Mouse (Mus musculus) cerebellum, postnatal 25 days (tissue): ENCODE measurements around the gene Gm43720.
A peak's percentile ranks its signal among the peaks of the same experiment; 100 is the strongest.

Experiments used
- DNase-seq, 2 experiments: peaks; one replicate each; pipeline ENCODE4 v3.0.0; 2021; ENCODE audit warnings: mixed read lengths in 2 of 2

The Gm43720 gene

GRCm38 (mm10) chr5:138279585-138280424 is at the start of gene Gm43720, which contains the start of the genes Gpc2 and Stag3:
Gm43720 (minus strand) TSS chr5:138279958.
Gpc2 (minus strand) TSS chr5:138280005.
Stag3 (plus strand) TSS chr5:138280240.
- DNase-seq = peak; percentile 69 to 79

- DNase-seq = no peak
Measured at GRCm38 (mm10) chr5:138312795-138313194, 33.0 kb upstream of the Gm43720 start.

GRCm38 (mm10) chr5:138299613-138300012 is 19.9 kb upstream of the Gm43720 start:
- no peak for DNase-seq

GRCm38 (mm10) chr5:138294158-138294557 is 14.4 kb upstream of the Gm43720 start:
- DNase-seq = no peak

GRCm38 (mm10) chr5:138291638-138292037 is 11.9 kb upstream of the Gm43720 start:
- no peak for DNase-seq

- no peak for DNase-seq
Measured at GRCm38 (mm10) chr5:138287861-138288260, 8.1 kb upstream of the Gm43720 start.

GRCm38 (mm10) chr5:138283540-138283939 is 3.8 kb upstream of the Gm43720 start:
- no peak for DNase-seq

GRCm38 (mm10) chr5:138281798-138282197 is 2.0 kb upstream of the Gm43720 start:
- no peak for DNase-seq

- no peak for DNase-seq
Measured at GRCm38 (mm10) chr5:138280829-138281228, 1.1 kb upstream of the Gm43720 start.

- DNase-seq = no peak
Measured at GRCm38 (mm10) chr5:138280425-138280768, 639 bp upstream of the Gm43720 start.

GRCm38 (mm10) chr5:138277994-138278393 is 1.8 kb downstream of the Gm43720 start:
- no peak for DNase-seq

- no peak for DNase-seq
Measured at GRCm38 (mm10) chr5:138275216-138276050, 4.3 kb downstream of the Gm43720 start.

GRCm38 (mm10) chr5:138274186-138274585 is 5.6 kb downstream of the Gm43720 start:
- DNase-seq = no peak

- DNase-seq = no peak
Measured at GRCm38 (mm10) chr5:138272409-138272923, 7.3 kb downstream of the Gm43720 start, which contains the start of gene Gal3st4. Gal3st4 (minus strand) TSS chr5:138272840.

- DNase-seq = no peak
Measured at GRCm38 (mm10) chr5:138271232-138271631, 8.5 kb downstream of the Gm43720 start.

- no peak for DNase-seq
Measured at GRCm38 (mm10) chr5:138268980-138269379, 10.8 kb downstream of the Gm43720 start.

- no peak for DNase-seq
Measured at GRCm38 (mm10) chr5:138267114-138267513, 12.6 kb downstream of the Gm43720 start.

GRCm38 (mm10) chr5:138265712-138266111 is 14.0 kb downstream of the Gm43720 start:
- no peak for DNase-seq

- peak; percentile 20 to 34 for DNase-seq
Measured at GRCm38 (mm10) chr5:138264207-138264578, 15.6 kb downstream of the Gm43720 start.

- peak; percentile 91 to 96 for DNase-seq
Measured at GRCm38 (mm10) chr5:138263260-138264206, 16.2 kb downstream of the Gm43720 start, which contains the start of gene BC037034. BC037034 (minus strand) TSS chr5:138264033.

GRCm38 (mm10) chr5:138262582-138263240 is 17.0 kb downstream of the Gm43720 start:
- peak in 1 of 2 experiments; percentile 15 for DNase-seq
